Mouse (Mus musculus): ENCODE measurements around the gene Srcap. TPM values are rescaled to one million over a fixed set of nuclear protein-coding genes. Genes with fewer than 3 reads are reported as not detected.

Gene Srcap
- total RNA-seq, 2 experiments from 2014 or later: 47.5 to 50.4 TPM

- intact Hi-C loops (cut with DNase I): loop anchor here (5.0 kb wide), 1 partner anchor 34 kb away; the partner anchor contains the start of gene Gm42715
- Histone ChIP-seq H3K4me3 (no peak overlapping the region), H3K27ac (no peak overlapping the region)
- no peak for TF ChIP-seq CTCF (IDR thresholded peaks at IDR 0.05)
- DNase-seq: no peak
These were observed 39.8 kb downstream of the Srcap start for GRCm38 (mm10) chr7:127551558-127551957.

- DNase-seq: no peak
- Histone ChIP-seq H3K27ac (no peak overlapping the region), H3K4me3 (no peak overlapping the region)
- TF ChIP-seq CTCF (IDR thresholded peaks at IDR 0.05): no peak
- intact Hi-C loops (cut with DNase I): no loop called here
These were observed 48.8 kb downstream of the Srcap start for GRCm38 (mm10) chr7:127560580-127560979.

- DNase-seq: no peak
- no peak for TF ChIP-seq CTCF (IDR thresholded peaks at IDR 0.05)
- no peak within 1 kb of the TSS for H3K4me3 ChIP-seq
- no peak within 1 kb of the TSS for H3K27ac ChIP-seq
- intact Hi-C loops (cut with DNase I): no loop called here
These were observed 49.6 kb downstream of the Srcap start, which contains the start of gene Tmem265 for GRCm38 (mm10) chr7:127561340-127561858. TSS of gene Tmem265 (plus strand) at chr7:127561390.

- H3K4me3 ChIP-seq: no peak overlapping the region
- TF ChIP-seq CTCF (IDR thresholded peaks at IDR 0.05): no peak
- intact Hi-C loops (cut with DNase I): no loop called here
- DNase-seq: no peak
- no peak overlapping the region for H3K27ac ChIP-seq
These were observed 52.8 kb downstream of the Srcap start for GRCm38 (mm10) chr7:127564381-127565150.

- TF ChIP-seq CTCF (IDR thresholded peaks at IDR 0.05): no peak
- H3K27ac ChIP-seq: peak within 1 kb of the TSS; percentile 89
- DNase-seq: peak; percentile 94
- peak within 1 kb of the TSS; percentile 88 for H3K4me3 ChIP-seq
- intact Hi-C loops (cut with DNase I): no loop called here
These were observed 61.2 kb downstream of the Srcap start, which contains the start of gene Phkg2 for GRCm38 (mm10) chr7:127572895-127573471. TSS of gene Phkg2 (plus strand) at chr7:127573340.

- Histone ChIP-seq H3K27ac (peak overlapping the region; percentile 89), H3K4me3 (peak overlapping the region; percentile 88)
- intact Hi-C loops (cut with DNase I): no loop called here
- no peak for TF ChIP-seq CTCF (IDR thresholded peaks at IDR 0.05)
- no peak for DNase-seq
These were observed 61.8 kb downstream of the Srcap start for GRCm38 (mm10) chr7:127573503-127574008.

GRCm38 (mm10) chr7:127574115-127574514, 62.3 kb downstream of the Srcap start:
- peak overlapping the region; percentile 88 for H3K4me3 ChIP-seq
- TF ChIP-seq CTCF (IDR thresholded peaks at IDR 0.05): no peak
- intact Hi-C loops (cut with DNase I): no loop called here
- peak overlapping the region; percentile 89; the same call in 1 of the 2 replicates for H3K27ac ChIP-seq
- no peak for DNase-seq

GRCm38 (mm10) chr7:127583260-127583659, 71.5 kb downstream of the Srcap start:
- no peak overlapping the region for H3K27ac ChIP-seq
- no peak for DNase-seq
- no peak overlapping the region for H3K4me3 ChIP-seq
- intact Hi-C loops (cut with DNase I): no loop called here
- TF ChIP-seq CTCF (IDR thresholded peaks at IDR 0.05): no peak

- H3K27ac ChIP-seq: no peak overlapping the region
- DNase-seq: no peak
- no peak for TF ChIP-seq CTCF (IDR thresholded peaks at IDR 0.05)
- intact Hi-C loops (cut with DNase I): loop anchor here (5.0 kb wide), 1 partner anchor 73 kb away; the partner anchor contains the start of gene Srcap
- no peak overlapping the region for H3K4me3 ChIP-seq
These were observed 73.2 kb downstream of the Srcap start for GRCm38 (mm10) chr7:127585031-127585430.

GRCm38 (mm10) chr7:127586149-127586548, 74.4 kb downstream of the Srcap start:
- TF ChIP-seq CTCF (IDR thresholded peaks at IDR 0.05): no peak
- Histone ChIP-seq H3K27ac (no peak overlapping the region), H3K4me3 (no peak overlapping the region)
- intact Hi-C loops (cut with DNase I): loop anchor here (5.0 kb wide), 1 partner anchor 74 kb away; the partner anchor contains the start of gene Srcap
- DNase-seq: no peak

GRCm38 (mm10) chr7:127587196-127587595, 75.4 kb downstream of the Srcap start:
- TF ChIP-seq CTCF (IDR thresholded peaks at IDR 0.05): no peak
- Histone ChIP-seq H3K27ac (peak overlapping the region; percentile 93), H3K4me3 (peak overlapping the region; percentile 93)
- DNase-seq: no peak
- intact Hi-C loops (cut with DNase I): loop anchor here (5.0 kb wide), 1 partner anchor 75 kb away; the partner anchor contains the start of gene Srcap

- intact Hi-C loops (cut with DNase I): loop anchor here (5.0 kb wide), 1 partner anchor 76 kb away; the partner anchor contains the start of gene Srcap
- DNase-seq: peak; percentile 94
- Histone ChIP-seq H3K4me3 (peak within 1 kb of the TSS; percentile 93), H3K27ac (peak within 1 kb of the TSS; percentile 93)
- no peak for TF ChIP-seq CTCF (IDR thresholded peaks at IDR 0.05)
These were observed 76.5 kb downstream of the Srcap start, which contains the start of the genes Ccdc189 and Rnf40 for GRCm38 (mm10) chr7:127588011-127588871. TSS of gene Ccdc189 (minus strand) at chr7:127588595. TSS of gene Rnf40 (plus strand) at chr7:127588767.

Data from gastrocnemius, adult 2 months (tissue).